Mouse (Mus musculus) lung, embryonic 16.5 days (tissue): ENCODE results near the gene Traf3. TPM values are rescaled to one million over a fixed set of nuclear protein-coding genes. Genes with fewer than 3 reads are reported as not detected.

Experiments
- ATAC-seq: fragments of 200-750 bp; cut with Nextera tagmentation; 2 replicates; pipeline ENCODE4 v1.8.0; 2017; ENCODE audit warnings: low read depth, mild to moderate bottlenecking, moderate library complexity
- H3K27ac ChIP-seq: fragments of 300-500 bp; sonication (generic); 2 replicates; pipeline ENCODE4 v1.5.1; 2014; ENCODE audit warnings: mild to moderate bottlenecking, control low read depth, low read length
- H3K27me3 ChIP-seq: fragments of 300-500 bp; sonication (generic); 2 replicates; pipeline ENCODE4 v1.6.1; 2014; ENCODE audit warnings: low read depth, low read length, mixed read lengths; ENCODE audit not compliant: control insufficient read depth, insufficient read depth
- H3K36me3 ChIP-seq: fragments of 300-500 bp; sonication (generic); 2 replicates; pipeline ENCODE4 v1.6.1; 2014; ENCODE audit warnings: low read length; ENCODE audit not compliant: control insufficient read depth, insufficient read depth
- H3K4me1 ChIP-seq: fragments of 300-500 bp; sonication (generic); replicated peaks from 2 replicates; pipeline ENCODE4 v1.6.1; 2014; ENCODE audit warnings: low read length, mixed read lengths; ENCODE audit not compliant: control insufficient read depth, insufficient read depth
- H3K4me2 ChIP-seq: fragments of 300-500 bp; sonication (generic); 2 replicates; pipeline ENCODE4 v1.6.1; 2014; ENCODE audit warnings: low read depth, low read length, control low read depth
- H3K4me3 ChIP-seq: fragments of 300-500 bp; sonication (generic); 2 replicates; pipeline ENCODE4 v1.5.1; 2014; ENCODE audit warnings: mild to moderate bottlenecking, low read length, control low read depth
- H3K9ac ChIP-seq: fragments of 300-500 bp; sonication (generic); 2 replicates; pipeline ENCODE4 v1.6.1; 2014; ENCODE audit warnings: low read length, control low read depth
- H3K9me3 ChIP-seq: fragments of 300-500 bp; sonication (generic); 2 replicates; pipeline ENCODE4 v1.6.1; 2016; ENCODE audit warnings: low read length; ENCODE audit not compliant: control insufficient read depth
- WGBS: fragments of 180-500 bp; shearing (Covaris S2); extraction: QIAGEN DNeasy Blood & Tissue Kit; methylation state at CpG from one replicate; pipeline ENCODE4 v1.1.7; 2014; 5-methylcytosine and 5-hydroxymethylcytosine counted together
- polyA plus RNA-seq: library from polyadenylated mRNA; unstranded; fragments of >200 nt; fragmentation: Nextera tagmentation; extraction: Ambion mirVana; gene quantifications from 2 replicates; pipeline ENCODE4 v1.2.1, GENCODE M21; 2015

Traf3 gene
- polyA plus RNA-seq, 1 experiment from 2014 or later, result 7.7 TPM

- 91% methylated on average over 16 of the region's 16 CpGs for WGBS
- no peaks in the 10 kb centered on the region for H3K27me3 ChIP-seq
- no peak overlapping the region for H3K4me2 ChIP-seq
- ATAC-seq, result no peak
- peaks cover 3% of the 10 kb centered on the region for H3K4me1 ChIP-seq
- no peaks in the 10 kb centered on the region for H3K36me3 ChIP-seq
- no peak overlapping the region for H3K9ac ChIP-seq
- peak overlapping the region; percentile 69 for H3K27ac ChIP-seq
- H3K4me3 ChIP-seq, result no peak overlapping the region
- no peaks in the 10 kb centered on the region for H3K9me3 ChIP-seq
Measured at GRCm38 (mm10) chr12:111237611-111238188, 71.5 kb downstream of the Traf3 start.

- Histone ChIP-seq H3K27ac (peak overlapping the region; percentile 69), H3K4me2 (no peak overlapping the region)
- WGBS, result 69% methylated on average over 5 of the region's 5 CpGs
Measured at GRCm38 (mm10) chr12:111238345-111238744, 72.2 kb downstream of the Traf3 start.

GRCm38 (mm10) chr12:111238778-111239177, 72.6 kb downstream of the Traf3 start:
- Histone ChIP-seq H3K27me3 (no peaks in the 10 kb centered on the region), H3K4me2 (no peak overlapping the region), H3K4me3 (no peak overlapping the region), H3K36me3 (peaks cover 4% of the 10 kb centered on the region; the same call in 1 of the 2 replicates), H3K27ac (peak overlapping the region; percentile 69), H3K9ac (no peak overlapping the region), H3K9me3 (no peaks in the 10 kb centered on the region), H3K4me1 (peaks cover 3% of the 10 kb centered on the region)
- ATAC-seq, result peak; percentile 64; the same call in 1 of the 2 replicates
- 39% methylated on average over 4 of the region's 4 CpGs for whole genome bisulfite sequencing

More at GRCm38 (mm10) chr12:111238345-111238744, 72.2 kb downstream of the Traf3 start:
- peaks cover 3% of the 10 kb centered on the region for H3K4me1 ChIP-seq
- no peaks in the 10 kb centered on the region for H3K27me3 ChIP-seq
- no peak for ATAC-seq
- H3K9ac ChIP-seq, result no peak overlapping the region
- H3K4me3 ChIP-seq, result no peak overlapping the region
- H3K9me3 ChIP-seq, result no peaks in the 10 kb centered on the region
- H3K36me3 ChIP-seq, result peaks cover 1% of the 10 kb centered on the region; the same call in 1 of the 2 replicates

GRCm38 (mm10) chr12:111239930-111240329, 73.8 kb downstream of the Traf3 start:
- Histone ChIP-seq H3K9ac (no peak overlapping the region), H3K4me1 (peaks cover 3% of the 10 kb centered on the region), H3K9me3 (no peaks in the 10 kb centered on the region), H3K4me2 (no peak overlapping the region), H3K36me3 (peaks cover 4% of the 10 kb centered on the region; the same call in 1 of the 2 replicates), H3K4me3 (no peak overlapping the region), H3K27ac (no peak overlapping the region), H3K27me3 (no peaks in the 10 kb centered on the region)
- no peak for ATAC-seq
- 78% methylated on average over 10 of the region's 10 CpGs for WGBS

GRCm38 (mm10) chr12:111241916-111242315, 75.7 kb downstream of the Traf3 start:
- Histone ChIP-seq H3K4me1 (peaks cover 3% of the 10 kb centered on the region), H3K36me3 (peaks cover 4% of the 10 kb centered on the region; the same call in 1 of the 2 replicates), H3K27me3 (no peaks in the 10 kb centered on the region), H3K9me3 (no peaks in the 10 kb centered on the region), H3K4me2 (no peak overlapping the region), H3K4me3 (no peak overlapping the region), H3K27ac (no peak overlapping the region), H3K9ac (no peak overlapping the region)
- WGBS, result 98% methylated on average over 6 of the region's 6 CpGs
- ATAC-seq, result no peak

GRCm38 (mm10) chr12:111242346-111242745, 76.2 kb downstream of the Traf3 start:
- H3K36me3 ChIP-seq, result peaks cover 4% of the 10 kb centered on the region
- H3K4me1 ChIP-seq, result peaks cover 3% of the 10 kb centered on the region
- no peaks in the 10 kb centered on the region for H3K27me3 ChIP-seq
- H3K9ac ChIP-seq, result no peak overlapping the region
- H3K27ac ChIP-seq, result no peak overlapping the region
- WGBS, result 91% methylated on average over 5 of the region's 5 CpGs
- no peaks in the 10 kb centered on the region for H3K9me3 ChIP-seq
- no peak overlapping the region for H3K4me2 ChIP-seq
- H3K4me3 ChIP-seq, result no peak overlapping the region
- no peak for ATAC-seq

- WGBS, result 81% methylated on average over 12 of the region's 12 CpGs
- Histone ChIP-seq H3K4me2 (no peak overlapping the region), H3K27ac (no peak overlapping the region), H3K27me3 (no peaks in the 10 kb centered on the region), H3K4me1 (no peaks in the 10 kb centered on the region), H3K4me3 (no peak overlapping the region), H3K9me3 (no peaks in the 10 kb centered on the region), H3K36me3 (peaks cover 4% of the 10 kb centered on the region), H3K9ac (no peak overlapping the region)
- ATAC-seq, result no peak
Measured at GRCm38 (mm10) chr12:111243733-111244132, 77.6 kb downstream of the Traf3 start.

GRCm38 (mm10) chr12:111245070-111245469, 78.9 kb downstream of the Traf3 start:
- H3K4me3 ChIP-seq, result no peak overlapping the region
- 80% methylated on average over 6 of the region's 6 CpGs for WGBS
- no peak overlapping the region for H3K4me2 ChIP-seq
- H3K9me3 ChIP-seq, result no peaks in the 10 kb centered on the region
- ATAC-seq, result no peak
- H3K36me3 ChIP-seq, result peaks cover 4% of the 10 kb centered on the region
- H3K9ac ChIP-seq, result no peak overlapping the region
- no peaks in the 10 kb centered on the region for H3K4me1 ChIP-seq
- H3K27ac ChIP-seq, result no peak overlapping the region
- no peaks in the 10 kb centered on the region for H3K27me3 ChIP-seq

- Histone ChIP-seq H3K4me3 (no peak overlapping the region), H3K4me2 (no peak overlapping the region), H3K27ac (no peak overlapping the region), H3K4me1 (no peaks in the 10 kb centered on the region), H3K9me3 (no peaks in the 10 kb centered on the region), H3K9ac (no peak overlapping the region), H3K27me3 (no peaks in the 10 kb centered on the region), H3K36me3 (peaks cover 4% of the 10 kb centered on the region)
- WGBS, result 89% methylated on average over 9 of the region's 9 CpGs
- ATAC-seq, result no peak
Measured at GRCm38 (mm10) chr12:111246808-111247464, 80.8 kb downstream of the Traf3 start.
